Mouse (Mus musculus) kidney, postnatal 14 days (tissue): Measurements from ENCODE around the gene Podn.
A peak's percentile ranks its signal among the peaks of the same experiment; 100 is the strongest.
"Not testable (repeated sequence)": the region's sequence is repeated elsewhere in the genome, so short reads cannot be mapped to it uniquely, and the experiment has no call there.

Source experiments
- DNase-seq: peaks from one replicate; pipeline ENCODE4 v3.0.0; 2022; ENCODE audit warnings: mixed read lengths

Podn gene

GRCm38 (mm10) chr4:108096345-108096744 is at the start of gene Podn:
Podn (minus strand) TSS chr4:108096445.
- DNase-seq, result no peak

- DNase-seq, result not testable (repeated sequence)
Observed at GRCm38 (mm10) chr4:108145554-108145953, 49.3 kb upstream of the Podn start.

- DNase-seq, result peak; percentile 30
Observed at GRCm38 (mm10) chr4:108144880-108145279, 48.6 kb upstream of the Podn start, which contains the start of gene Scp2. Scp2 (minus strand) TSS chr4:108144998.

- peak; percentile 61 for DNase-seq
Observed at GRCm38 (mm10) chr4:108143778-108144177, 47.5 kb upstream of the Podn start.

GRCm38 (mm10) chr4:108143178-108143577 is 46.9 kb upstream of the Podn start:
- DNase-seq, result not testable (repeated sequence)

GRCm38 (mm10) chr4:108136938-108137337 is 40.7 kb upstream of the Podn start:
- DNase-seq, result no peak

GRCm38 (mm10) chr4:108130452-108130851 is 34.2 kb upstream of the Podn start:
- no peak for DNase-seq

- DNase-seq, result no peak
Observed at GRCm38 (mm10) chr4:108128339-108128738, 32.1 kb upstream of the Podn start.

- DNase-seq, result no peak
Observed at GRCm38 (mm10) chr4:108127516-108127915, 31.3 kb upstream of the Podn start.

GRCm38 (mm10) chr4:108126260-108126659 is 30.0 kb upstream of the Podn start:
- no peak for DNase-seq

GRCm38 (mm10) chr4:108124104-108124503 is 27.9 kb upstream of the Podn start:
- no peak for DNase-seq

- peak; percentile 93 for DNase-seq
Observed at GRCm38 (mm10) chr4:108117924-108118876, 22.0 kb upstream of the Podn start.

- DNase-seq, result no peak
Observed at GRCm38 (mm10) chr4:108117488-108117887, 21.2 kb upstream of the Podn start.

GRCm38 (mm10) chr4:108116466-108116865 is 20.2 kb upstream of the Podn start:
- DNase-seq, result no peak

GRCm38 (mm10) chr4:108110706-108111105 is 14.5 kb upstream of the Podn start:
- no peak for DNase-seq

GRCm38 (mm10) chr4:108109728-108110127 is 13.5 kb upstream of the Podn start:
- DNase-seq, result no peak

- DNase-seq, result no peak
Observed at GRCm38 (mm10) chr4:108092741-108093397, 3.4 kb downstream of the Podn start.

- DNase-seq, result no peak
Observed at GRCm38 (mm10) chr4:108083993-108084392, 12.3 kb downstream of the Podn start.

- no peak for DNase-seq
Observed at GRCm38 (mm10) chr4:108083032-108083735, 13.1 kb downstream of the Podn start.

- no peak for DNase-seq
Observed at GRCm38 (mm10) chr4:108082401-108082806, 13.8 kb downstream of the Podn start.

- no peak for DNase-seq
Observed at GRCm38 (mm10) chr4:108080876-108081275, 15.4 kb downstream of the Podn start.

- DNase-seq, result no peak
Observed at GRCm38 (mm10) chr4:108079762-108080161, 16.5 kb downstream of the Podn start.

GRCm38 (mm10) chr4:108079191-108079590 is 17.1 kb downstream of the Podn start:
- not testable (repeated sequence) for DNase-seq
